ENCODE assay signal across 9 mouse cellular contexts in genomic region chr11:68399548-68400020, GRCm38 (mm10). TPM values are rescaled to one million over a fixed set of nuclear protein-coding genes. Genes with fewer than 3 reads are reported as not detected.
DNase-seq lines count a peak whose midpoint lies in the region; ATAC-seq lines count a peak whose summit lies in the region.
"Had no signal": no experiment of that assay in that cellular context is flagged by ENCODE, and none has a peak within 500 bp of the region (broad histone marks: within the 10 kb centered on the region; RNA-seq: fewer than 3 reads in every experiment).

No protein-coding gene starts in this region.

- H3K27ac ChIP-seq in intestine, embryonic 15.5 days, result no peak overlapping the region
- H3K27ac ChIP-seq in midbrain, embryonic 11.5 days (ENCODE audit: low read depth, low read length), result peak overlapping the region; percentile 88

- no peaks in the 10 kb centered on the region for H3K36me3 ChIP-seq in intestine, embryonic 15.5 days
- no peaks in the 10 kb centered on the region for H3K36me3 ChIP-seq in midbrain, embryonic 11.5 days (ENCODE audit: control insufficient read depth, insufficient read depth, low read length)

- WGBS in intestine, embryonic 15.5 days, result under 1% methylated on average over 47 of the region's 47 CpGs
- 0% methylated on average over 45 of the region's 47 CpGs for WGBS in midbrain, embryonic 11.5 days

- H3K4me3 ChIP-seq in intestine, embryonic 15.5 days (replicated peaks), result peak overlapping the region; percentile 49
- peak overlapping the region; percentile 41 for H3K4me3 ChIP-seq in midbrain, embryonic 11.5 days (ENCODE audit: low read depth, low read length)
- H3K4me3 ChIP-seq: erythroblast, embryonic 14.5 days had no signal

- peak; percentile 55 to 62 for DNase-seq in cerebellum, postnatal 10 days
- DNase-seq in cerebellum, adult 11-12 months, result no peak
- peak; percentile 33 for DNase-seq in thymus, postnatal 4 days
- DNase-seq in thymus, postnatal 0 days (ENCODE audit: low spot score), result no peak
- peak; percentile 97 for DNase-seq in midbrain, embryonic 11.5 days (ENCODE audit: low spot score, missing footprints)
- no peak for DNase-seq in spleen, adult 12 weeks (ENCODE audit: low spot score)

- H3K9me3 ChIP-seq in intestine, embryonic 15.5 days, result no peaks in the 10 kb centered on the region
- no peaks in the 10 kb centered on the region for H3K9me3 ChIP-seq in midbrain, embryonic 11.5 days (ENCODE audit: control insufficient read depth, low read length)

- H3K4me2 ChIP-seq in intestine, embryonic 15.5 days (replicated peaks), result peak overlapping the region; percentile 94
- peak overlapping the region; percentile 89 for H3K4me2 ChIP-seq in midbrain, embryonic 11.5 days

- peak; percentile 52 for ATAC-seq in intestine, embryonic 15.5 days
- ATAC-seq in midbrain, embryonic 11.5 days (ENCODE audit: low FRiP score), result peak; percentile 91
- ATAC-seq in erythroid progenitor cell, adult 5-6 weeks (replicated peaks; ENCODE audit: low FRiP score, poor library complexity, severe bottlenecking), result no peak

- 0 out of 2 replicates have a peak, but pooled peaks cover 13% of the 10 kb centered on the region for H3K4me1 ChIP-seq in intestine, embryonic 15.5 days (replicated peaks)
- peaks cover 22% of the 10 kb centered on the region for H3K4me1 ChIP-seq in midbrain, embryonic 11.5 days (ENCODE audit: control insufficient read depth, insufficient read depth, low read length)

- H3K9ac ChIP-seq in intestine, embryonic 15.5 days, result peak overlapping the region; percentile 47
- peak overlapping the region; percentile 71 for H3K9ac ChIP-seq in midbrain, embryonic 11.5 days (ENCODE audit: low read length)

- H3K27me3 ChIP-seq in intestine, embryonic 15.5 days (replicated peaks), result peaks cover 58% of the 10 kb centered on the region
- peaks cover 64% of the 10 kb centered on the region for H3K27me3 ChIP-seq in midbrain, embryonic 11.5 days (ENCODE audit: control insufficient read depth, insufficient read depth, low read length)

RNA-seq across cellular contexts. Expression of gene Ntn1, which starts 1.0 kb away (rescaled TPM):
- polyA plus RNA-seq in thymus, postnatal 0 days (2015; fragmentation: Nextera tagmentation; extraction: Ambion mirVana), result 3.4 and 4.4 TPM in 2 replicates
- polyA plus RNA-seq in intestine, embryonic 15.5 days (2015; fragmentation: Nextera tagmentation; extraction: Ambion mirVana), result 9.1 and 9.4 TPM in 2 replicates
- 10.0 and 10.2 TPM in 2 replicates for polyA plus RNA-seq in midbrain, embryonic 11.5 days (2014; fragmentation: Nextera tagmentation; extraction: Ambion mirVana)
- total RNA-seq in erythroid progenitor cell, adult 5-6 weeks (2015; ENCODE audit: low replicate concordance), result not detected in 2 replicates
- total RNA-seq in erythroid progenitor cell, adult 5-6 weeks (2017; ENCODE audit: low replicate concordance), result not detected in 2 replicates
- polyA plus RNA-seq: erythroblast, embryonic 14.5 days had no signal

RNA-seq across cellular contexts. Expression of gene Pik3r5, which starts 32.3 kb away (rescaled TPM):
- 10.5 and 12.0 TPM in 2 replicates for polyA plus RNA-seq in thymus, postnatal 0 days (2015; fragmentation: Nextera tagmentation; extraction: Ambion mirVana)
- polyA plus RNA-seq in intestine, embryonic 15.5 days (2015; fragmentation: Nextera tagmentation; extraction: Ambion mirVana), result 0.49 and 0.56 TPM in 2 replicates
- polyA plus RNA-seq in midbrain, embryonic 11.5 days (2014; fragmentation: Nextera tagmentation; extraction: Ambion mirVana), result 0.43 and 0.92 TPM in 2 replicates
- 3.8 and 6.8 TPM in 2 replicates for total RNA-seq in erythroid progenitor cell, adult 5-6 weeks (2015; ENCODE audit: low replicate concordance)
- total RNA-seq in erythroid progenitor cell, adult 5-6 weeks (2017; ENCODE audit: low replicate concordance), result 1.9 and 10.0 TPM in 2 replicates

Comparison
In these comparisons a context has a peak if more than half of its experiments do, and no peak if none do; other contexts are left out.
1. DNase-seq: peak in cerebellum, postnatal 10 days (2 of 2), thymus, postnatal 4 days (single experiment) and midbrain, embryonic 11.5 days (single experiment); none in cerebellum, adult 11-12 months (single experiment), thymus, postnatal 0 days (single experiment) and spleen, adult 12 weeks (single experiment).